Mouse (Mus musculus): ENCODE results near the gene Emsy.

- no peak for TF ChIP-seq POLR2A (IDR thresholded peaks at IDR 0.05; ENCODE audit: extremely low read depth, insufficient read depth, low read length)
- TF ChIP-seq CTCF (IDR thresholded peaks at IDR 0.05; ENCODE audit: extremely low read depth, insufficient read depth, low read length) = no peak
These were observed 15.8 kb upstream of the Emsy start for GRCm38 (mm10) chr7:98672241-98672955.
